Mouse (Mus musculus) adrenal gland, adult 18-20 months (tissue): ENCODE data around the gene Shisa2. TPM values are rescaled to one million over a fixed set of nuclear protein-coding genes. Genes with fewer than 3 reads are reported as not detected.
"Not testable (repeated sequence)": the region's sequence is repeated elsewhere in the genome, so short reads cannot be mapped to it uniquely, and the experiment has no call there.

Source experiments
- DNase-seq, 2 experiments: peaks; one replicate each; pipeline ENCODE4 v3.0.0; 2021 to 2022; ENCODE audit warnings: low spot score in 2 of 2
- long read RNA-seq, 2 experiments: library from polyadenylated mRNA; stranded (forward); transcript quantifications; one replicate each; pipeline ENCODE4 v2.0.0; 2021
- total RNA-seq, 2 experiments: library from RNA; stranded (reverse); gene quantifications; 1 replicate in 1 of 2; 2 replicates in 1 of 2; pipeline ENCODE4 v1.2.3; 2021

Gene Shisa2
- total RNA-seq: 1 to 10 TPM in 1 of 2 experiments, under 1 TPM in 1; 0.74 to 1.2 TPM
- long read RNA-seq, experiment 1, partial matches to known transcripts: 0 of 1 reads
- long read RNA-seq, experiment 1, other reads (novel, unspliced or antisense): 1 of 1 reads
- long read RNA-seq, experiment 2, partial matches to known transcripts: 0 of 8 reads
- long read RNA-seq, experiment 2, other reads (novel, unspliced or antisense): 4 of 8 reads

DNA sequence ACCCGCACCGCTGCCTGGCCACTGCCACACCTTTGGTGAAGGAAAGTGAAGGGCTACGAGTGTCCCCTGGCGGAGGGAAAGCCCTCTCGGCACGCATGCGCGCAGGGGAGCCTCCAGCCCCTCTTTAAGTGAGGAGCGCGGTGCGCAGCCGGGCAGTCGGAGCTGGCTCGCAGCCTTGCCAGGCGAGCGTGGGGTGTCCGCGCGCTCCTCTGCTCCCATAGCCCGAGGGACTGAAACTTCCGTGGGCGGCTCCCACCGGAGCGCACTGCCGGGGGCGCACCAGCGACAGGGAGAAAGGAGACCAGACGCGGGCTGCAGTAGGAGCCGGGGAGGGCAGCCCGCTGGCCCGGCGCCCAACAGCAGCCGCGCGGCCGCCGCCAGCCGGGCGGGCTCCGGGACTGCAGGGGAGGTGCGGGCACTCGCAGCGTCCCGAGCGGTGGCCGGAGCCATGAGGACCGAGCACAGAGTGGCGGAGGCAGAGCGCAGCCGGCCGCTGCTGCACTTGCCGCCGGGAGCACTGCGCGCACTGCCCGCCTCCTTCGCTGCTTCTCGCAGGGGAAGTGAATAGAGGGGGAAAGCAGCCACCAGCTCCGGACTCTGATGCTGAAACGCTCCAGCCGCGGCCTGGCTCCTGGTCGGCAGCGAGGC lies at the start of gene Shisa2:
Gene Shisa2, plus strand, starts transcription at position 151 of the 648 bp plus-strand sequence.
- peak; percentile 63 to 77 for DNase-seq

DNA sequence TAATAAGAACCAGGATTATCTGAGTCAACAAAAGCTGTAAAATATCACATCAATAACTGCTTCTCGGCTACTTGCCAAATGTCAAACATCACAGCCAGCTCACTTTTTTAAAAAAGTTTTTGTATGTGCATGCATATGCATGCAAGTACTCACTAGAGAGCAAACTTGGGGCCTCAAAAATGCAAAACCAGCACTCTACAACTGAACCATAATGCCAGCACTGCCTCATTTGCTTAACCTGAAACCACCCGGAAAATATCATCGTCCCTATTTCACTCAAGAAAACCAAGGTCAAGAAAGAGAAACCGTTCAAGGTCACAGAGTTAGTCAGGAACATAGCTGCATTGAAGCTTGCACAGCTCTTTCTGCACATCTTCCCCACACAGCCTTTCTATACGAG lies 48.7 kb upstream of the Shisa2 start:
- no peak for DNase-seq

DNA sequence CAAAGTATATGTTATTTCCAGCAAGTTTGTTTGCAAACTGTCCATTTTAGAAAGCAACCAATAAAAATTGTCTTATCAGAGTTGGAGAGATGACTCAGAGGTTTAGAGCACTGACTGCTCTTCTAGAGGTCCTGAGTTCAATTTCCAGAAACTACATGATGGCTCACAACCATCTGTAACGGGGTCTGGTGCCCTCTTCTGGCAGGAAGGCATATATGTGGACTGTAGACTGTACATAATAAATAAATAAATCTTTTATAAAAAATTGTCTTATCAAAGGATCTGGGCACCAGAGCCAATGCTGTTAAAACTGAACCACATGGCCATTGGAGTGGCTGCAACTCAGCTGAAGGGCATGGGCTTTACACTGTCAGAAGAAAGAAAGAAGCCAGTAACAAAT lies 34.5 kb upstream of the Shisa2 start:
- DNase-seq: no peak

DNA sequence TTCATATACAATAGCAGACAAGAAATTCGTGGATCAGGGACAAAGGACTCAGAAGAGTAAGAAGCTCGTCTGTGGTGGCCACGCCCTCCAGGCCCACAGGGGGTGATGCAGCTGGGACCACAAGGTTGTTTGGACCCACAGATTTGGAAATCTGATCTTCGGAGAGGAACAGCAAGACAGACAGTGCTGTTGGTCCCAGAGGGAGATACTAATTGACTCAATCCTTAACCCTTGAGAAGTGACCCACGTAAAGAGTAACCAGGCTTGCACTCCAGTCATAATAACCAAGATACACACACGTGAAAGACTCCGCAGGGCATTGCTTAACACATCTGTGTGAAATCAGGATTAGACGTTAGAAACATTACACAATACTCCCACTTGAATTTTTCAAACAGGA lies 33.2 kb upstream of the Shisa2 start:
- no peak for DNase-seq

DNA sequence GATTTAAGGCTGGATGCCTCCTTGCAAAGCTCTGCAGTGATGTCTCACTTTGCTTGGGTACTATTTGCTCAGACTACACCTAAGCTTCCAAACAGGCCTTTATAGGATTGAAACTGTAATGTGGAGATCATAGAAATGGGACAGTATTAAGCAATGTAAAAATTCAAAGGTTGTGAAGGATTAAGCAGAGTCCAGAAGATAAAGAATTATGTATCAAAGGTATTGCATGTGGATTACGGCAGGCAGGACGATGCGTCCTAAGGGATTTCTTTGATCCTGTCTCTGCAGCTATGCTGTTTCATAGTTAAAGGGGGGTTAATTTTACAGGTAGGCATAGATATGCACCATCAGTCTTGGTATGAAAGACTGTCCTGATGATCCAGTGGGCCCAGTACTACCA lies 32.5 kb upstream of the Shisa2 start:
- DNase-seq: no peak

DNA sequence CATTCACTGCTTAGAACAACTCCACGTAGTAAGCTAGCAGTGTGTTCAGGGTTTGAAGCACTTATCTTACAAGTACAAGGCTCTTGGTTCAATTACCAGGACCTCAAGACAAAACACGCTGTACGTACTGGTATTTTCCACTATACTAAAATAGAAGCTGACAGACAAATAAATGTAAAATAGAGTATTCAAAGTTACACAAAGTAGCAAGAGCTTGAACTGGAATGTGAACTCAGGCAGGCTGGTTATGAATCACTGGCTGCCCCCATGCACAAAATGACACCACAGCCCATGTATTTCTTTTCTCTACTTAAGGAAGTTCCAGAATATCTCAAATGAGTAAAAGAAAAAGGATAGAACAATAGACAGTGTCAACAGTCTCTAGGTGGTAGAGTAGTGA lies 30.1 kb upstream of the Shisa2 start:
- no peak for DNase-seq

DNA sequence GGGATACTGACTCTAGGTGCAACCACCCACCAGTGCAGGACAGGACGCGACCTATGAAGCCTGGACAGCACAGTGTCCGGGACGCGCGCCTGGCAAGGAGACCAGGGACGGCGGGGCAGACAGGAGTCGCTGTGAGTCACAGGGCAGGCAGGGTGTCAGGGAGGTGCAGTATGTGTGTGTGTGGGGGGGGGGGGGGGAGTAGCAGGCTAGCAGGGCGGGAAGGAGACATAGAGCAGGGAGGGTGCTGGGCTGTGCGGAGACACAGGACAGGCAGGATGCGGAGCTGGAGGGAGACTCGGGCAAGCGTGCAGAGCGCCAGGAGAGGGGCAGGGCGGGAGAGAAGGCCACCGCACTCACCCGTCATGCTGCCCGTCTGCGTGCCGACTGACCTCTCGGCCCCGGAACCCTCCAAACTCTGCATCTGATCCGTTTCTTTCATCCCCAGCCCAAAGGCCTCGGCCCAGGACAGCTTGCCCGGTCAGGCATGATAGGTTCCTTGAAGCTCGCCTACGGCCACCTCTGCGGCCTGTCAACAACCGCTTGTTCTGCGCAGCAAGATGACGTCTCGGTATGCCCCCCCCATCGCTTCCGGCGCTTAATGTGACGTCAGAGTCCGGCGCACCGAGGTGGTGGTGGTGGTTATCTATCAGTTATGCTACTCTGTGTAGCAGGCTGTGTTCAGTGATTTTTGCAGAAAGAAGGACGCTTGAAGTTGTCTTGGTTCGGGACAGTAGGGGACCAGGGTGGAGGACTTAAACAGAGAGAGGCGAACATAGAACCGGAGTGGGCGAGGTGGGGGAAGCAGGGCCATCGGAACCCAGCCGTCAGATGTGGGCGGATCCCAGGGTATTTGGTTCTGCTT lies 27.5 kb upstream of the Shisa2 start, which contains the start of gene Cdadc1:
Gene Cdadc1, minus strand, starts transcription at position 562 of the 862 bp plus-strand sequence.
- peak; percentile 99 for DNase-seq

DNA sequence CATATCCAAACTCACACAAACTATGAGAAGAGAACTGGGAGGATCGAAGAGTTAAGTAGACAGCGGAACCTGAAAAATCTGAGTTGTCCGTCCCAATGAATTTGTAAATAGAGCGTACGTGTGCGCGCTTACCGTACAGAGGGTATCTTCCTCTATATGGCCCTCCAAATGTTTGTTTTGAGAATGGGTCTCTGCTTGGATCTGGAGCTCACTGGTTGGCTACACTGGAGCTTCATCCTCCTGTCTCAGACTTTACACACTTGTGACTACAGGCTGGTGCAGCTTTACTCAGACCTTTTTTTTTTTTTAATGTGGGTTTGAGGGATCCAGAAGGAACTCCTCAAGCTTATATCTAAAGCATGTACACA lies 26.9 kb upstream of the Shisa2 start:
- no peak for DNase-seq

DNA sequence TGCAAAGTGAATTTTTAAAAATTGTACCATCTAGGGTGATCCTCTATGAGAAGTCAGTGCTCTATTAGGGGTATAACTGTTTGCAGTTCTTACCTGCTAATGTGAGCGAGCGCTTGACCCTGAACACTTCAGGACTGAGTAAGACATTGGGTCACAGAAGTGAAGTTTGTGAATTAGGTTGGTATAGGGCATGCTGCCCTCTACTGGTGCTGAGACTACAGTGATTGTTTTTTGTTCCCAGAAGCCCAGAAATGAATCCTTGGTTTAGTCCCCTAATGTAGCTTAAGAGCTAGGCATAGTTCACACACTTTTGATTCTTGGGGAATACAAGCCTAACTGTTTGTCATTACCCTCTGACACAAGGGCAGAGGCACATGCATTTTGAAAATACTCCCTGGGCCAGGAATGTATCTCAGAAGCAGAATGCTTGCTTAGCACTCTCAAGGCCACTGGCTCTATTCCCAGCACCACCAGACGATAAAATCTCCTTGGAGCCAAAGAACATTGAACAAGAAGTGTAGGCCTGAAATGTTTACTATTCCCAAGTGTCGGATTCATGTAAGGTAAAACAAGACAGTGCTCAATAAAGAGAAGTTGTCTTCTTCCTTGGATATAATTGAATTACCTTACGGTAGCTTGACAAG lies 21.0 kb upstream of the Shisa2 start:
- peak in 1 of 2 experiments; percentile 26 for DNase-seq

DNA sequence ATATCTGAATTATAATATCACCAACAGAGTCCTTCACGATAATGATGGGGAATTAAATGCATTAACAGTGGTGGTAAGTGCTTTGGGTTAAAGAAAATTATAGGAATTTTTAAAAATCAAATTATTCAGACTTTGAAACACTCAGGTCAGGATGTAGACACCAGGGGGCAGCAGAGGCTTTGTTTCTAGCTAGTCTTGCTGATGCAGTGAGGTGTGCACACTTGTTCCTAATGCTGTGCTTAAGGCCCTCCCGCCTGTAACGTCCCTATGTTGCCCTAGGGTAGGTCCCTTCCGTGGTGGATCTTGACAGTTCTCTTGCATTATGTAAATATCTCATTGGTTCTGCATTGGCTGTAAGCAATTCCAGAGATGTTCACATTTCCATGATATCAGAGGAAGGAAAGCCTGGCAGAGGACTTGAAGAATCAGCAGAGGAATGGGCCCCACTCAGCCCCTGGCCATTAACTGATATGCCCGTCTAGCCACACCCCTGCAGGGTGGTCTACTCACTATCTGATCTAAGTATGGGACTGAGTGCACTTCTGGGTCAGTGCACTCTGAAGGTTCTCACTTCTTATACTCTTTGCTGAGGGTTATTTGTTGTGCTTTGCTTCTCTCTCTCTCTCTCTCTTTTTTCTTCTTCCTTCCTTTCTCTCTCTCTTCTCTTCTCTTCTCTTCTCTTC lies 19.3 kb upstream of the Shisa2 start:
- peak; percentile 62 to 74 for DNase-seq

DNA sequence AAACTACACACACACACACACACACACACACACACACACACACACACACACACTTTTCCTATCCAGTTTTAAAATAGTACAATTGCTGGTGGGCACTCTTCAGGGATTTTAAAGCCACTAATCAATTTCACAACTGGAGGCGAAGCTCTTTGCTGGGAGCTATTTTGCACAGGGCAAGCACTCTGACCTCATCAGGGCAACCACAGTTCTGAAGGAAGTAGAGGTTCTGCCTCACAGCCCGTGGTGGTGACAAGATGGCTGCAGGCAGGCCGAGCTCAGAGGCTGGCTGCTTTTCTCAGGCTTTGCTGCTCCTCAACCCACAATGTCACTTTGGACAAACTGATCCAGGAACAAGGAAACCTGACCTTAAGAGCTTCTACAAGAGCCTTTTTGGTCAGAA lies 18.1 kb upstream of the Shisa2 start:
- no peak for DNase-seq

DNA sequence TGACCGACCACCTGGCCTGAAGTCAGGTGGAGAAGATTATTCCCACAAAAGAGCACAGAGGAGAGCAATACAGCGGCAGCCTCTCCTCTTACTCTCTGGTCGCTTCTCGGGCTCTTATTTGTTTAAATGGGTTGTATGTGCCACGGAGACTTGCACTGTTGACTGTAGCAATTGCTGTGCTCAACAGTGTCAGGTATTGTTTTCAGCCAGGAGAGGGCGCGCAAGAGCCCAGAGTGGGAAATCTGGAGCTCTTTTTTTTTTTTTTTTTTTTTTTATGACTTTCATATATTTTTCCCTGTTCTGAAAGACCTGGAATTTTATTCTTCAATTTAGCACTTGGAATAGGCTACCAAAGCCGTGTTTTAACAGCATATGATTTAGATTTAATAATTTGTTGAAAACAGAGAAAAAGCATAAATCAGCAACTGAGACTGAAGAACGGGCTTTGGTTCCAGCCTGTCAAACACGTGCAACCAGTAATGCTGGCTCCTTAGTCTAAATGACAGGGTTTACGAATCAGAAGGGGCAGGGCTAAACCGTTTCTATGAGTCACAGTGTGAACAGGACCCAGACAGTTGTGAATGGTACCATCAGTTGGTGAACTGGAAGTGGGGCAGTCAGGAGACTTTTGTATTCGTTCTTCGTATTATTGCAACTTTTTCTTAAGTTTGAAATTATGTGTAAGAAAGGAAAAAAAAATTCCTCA lies 12.0 kb upstream of the Shisa2 start:
- peak; percentile 61 to 62 for DNase-seq

DNA sequence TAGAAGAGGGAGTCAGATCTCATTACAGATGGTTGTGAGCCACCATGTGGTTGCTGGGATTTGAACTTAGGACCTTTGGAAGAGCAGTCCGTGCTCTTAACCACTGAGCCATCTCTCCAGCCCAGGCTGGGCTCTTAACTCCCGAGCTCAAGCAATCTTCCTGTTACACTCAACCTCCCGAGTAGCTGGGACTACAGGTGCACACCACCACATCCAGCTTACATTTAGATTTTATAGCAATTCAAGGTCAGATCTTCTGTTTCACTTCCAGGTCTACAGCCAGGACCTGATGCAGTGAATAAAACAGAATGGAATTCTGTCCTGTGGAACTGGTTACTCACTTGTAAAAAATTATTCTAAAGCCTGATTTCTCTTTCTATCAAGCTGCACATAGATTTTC lies 11.0 kb upstream of the Shisa2 start:
- not testable (repeated sequence) for DNase-seq

DNA sequence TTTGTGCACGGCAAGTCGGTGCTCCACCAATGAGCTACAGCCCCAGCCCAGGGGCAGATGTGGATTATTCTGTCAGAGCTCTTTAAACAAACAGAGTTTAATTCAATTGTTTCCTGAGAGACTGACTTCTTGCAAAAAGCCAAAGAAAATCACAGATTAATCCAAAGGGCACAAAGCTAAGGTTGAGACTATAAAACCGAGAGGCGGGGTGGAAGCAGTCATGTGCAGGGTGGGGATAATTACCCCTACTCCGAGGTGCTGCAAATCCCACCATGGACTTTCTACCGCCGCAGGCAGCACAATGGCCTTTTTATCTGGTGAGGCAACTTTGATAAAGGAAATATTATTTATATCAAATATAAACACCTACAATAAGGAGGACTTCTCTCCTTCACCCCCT lies 8.3 kb upstream of the Shisa2 start:
- no peak for DNase-seq

DNA sequence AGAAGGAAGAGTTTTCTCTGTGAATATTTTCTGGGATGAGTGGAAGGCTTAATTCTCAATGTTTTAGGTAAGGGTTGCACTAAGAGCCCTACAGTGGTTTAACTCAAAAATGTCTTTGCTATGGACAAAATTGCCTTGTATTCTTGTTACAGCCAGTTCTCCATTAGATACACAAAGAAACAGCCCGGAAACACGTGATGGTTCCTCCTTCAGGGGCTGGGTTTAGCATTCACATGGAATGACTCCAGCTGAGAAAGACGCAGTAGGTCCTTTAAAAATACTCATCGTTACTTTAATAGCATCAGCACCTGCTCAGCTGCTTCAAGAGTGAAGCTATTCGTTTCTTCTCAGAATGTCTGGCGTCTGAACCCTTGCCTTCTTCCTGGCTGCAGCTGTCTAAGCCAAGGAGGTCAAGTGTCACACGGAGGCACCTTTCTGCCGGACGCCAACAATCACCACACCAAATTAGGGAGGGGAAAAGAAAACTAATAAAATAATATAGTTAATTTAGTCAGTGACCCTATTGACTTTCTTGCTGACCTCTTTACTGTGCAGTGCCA lies 702 bp upstream of the Shisa2 start:
- no peak for DNase-seq

DNA sequence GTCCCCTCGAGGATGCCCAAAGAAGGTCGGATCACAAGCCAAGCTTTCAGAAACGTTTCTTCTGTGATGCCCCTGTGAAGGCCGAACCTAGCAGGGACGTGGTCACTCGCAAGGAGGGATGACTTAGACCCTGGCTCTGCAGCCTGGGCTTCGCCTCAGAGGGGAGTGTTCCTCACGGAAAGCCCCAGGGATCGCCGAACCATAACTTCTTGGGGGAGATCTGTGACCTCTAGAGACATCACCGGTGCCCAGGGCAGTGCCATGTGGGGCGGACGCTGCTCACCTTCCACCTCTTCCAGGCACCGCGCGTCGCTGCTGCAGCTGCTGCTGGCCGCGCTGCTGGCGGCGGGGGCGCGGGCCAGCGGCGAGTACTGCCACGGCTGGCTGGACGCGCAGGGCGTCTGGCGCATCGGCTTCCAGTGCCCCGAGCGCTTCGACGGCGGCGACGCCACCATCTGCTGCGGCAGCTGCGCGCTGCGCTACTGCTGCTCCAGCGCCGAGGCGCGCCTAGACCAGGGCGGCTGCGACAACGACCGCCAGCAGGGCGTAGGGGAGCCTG lies 777 bp downstream of the Shisa2 start:
- DNase-seq: no peak

DNA sequence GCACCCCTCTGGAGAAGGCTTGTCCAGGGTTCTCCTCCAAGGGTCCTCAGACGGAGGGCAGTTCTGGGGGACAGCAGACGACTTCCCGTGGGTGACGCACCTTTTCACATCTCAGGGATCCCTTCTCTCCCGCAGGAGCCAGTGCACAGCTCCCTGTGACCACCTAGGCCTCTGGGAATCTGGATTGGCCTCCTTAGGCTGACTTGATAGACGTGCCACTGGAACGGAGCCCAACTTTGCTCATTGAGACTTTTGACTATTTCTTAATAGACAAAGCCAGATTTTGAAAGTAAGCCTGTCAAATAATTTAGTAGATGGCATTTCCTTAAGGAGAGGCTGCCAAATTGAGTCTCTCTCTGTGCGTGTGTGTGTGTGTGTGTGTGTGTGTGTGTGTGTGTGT lies 1.6 kb downstream of the Shisa2 start:
- no peak for DNase-seq

DNA sequence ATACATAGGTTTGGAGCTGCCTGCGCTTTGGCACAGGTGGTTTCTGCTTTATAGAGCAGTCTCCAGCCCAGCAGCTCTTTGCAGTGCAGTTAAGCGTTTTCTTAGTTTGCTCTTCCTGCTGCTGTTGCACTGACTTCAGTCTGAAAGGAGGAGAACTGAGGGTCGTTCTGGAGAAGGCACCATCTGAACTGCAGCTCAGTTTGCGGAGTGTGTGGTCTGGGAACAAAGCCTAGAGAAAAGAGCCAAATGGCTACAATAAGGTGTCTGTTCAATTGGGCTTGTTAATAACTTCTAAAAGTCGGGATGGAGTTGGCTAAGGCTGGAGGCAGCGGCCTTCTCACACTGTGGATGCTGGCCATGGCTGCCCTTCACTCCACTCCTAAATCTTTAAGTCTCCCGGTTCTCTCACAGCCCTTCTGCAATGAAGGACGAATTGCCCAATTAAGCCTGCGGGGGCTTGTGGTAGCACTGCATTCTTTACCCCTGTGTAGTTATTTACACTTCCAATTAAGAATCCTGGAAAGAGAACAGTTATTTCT lies 2.1 kb downstream of the Shisa2 start:
- DNase-seq: no peak

DNA sequence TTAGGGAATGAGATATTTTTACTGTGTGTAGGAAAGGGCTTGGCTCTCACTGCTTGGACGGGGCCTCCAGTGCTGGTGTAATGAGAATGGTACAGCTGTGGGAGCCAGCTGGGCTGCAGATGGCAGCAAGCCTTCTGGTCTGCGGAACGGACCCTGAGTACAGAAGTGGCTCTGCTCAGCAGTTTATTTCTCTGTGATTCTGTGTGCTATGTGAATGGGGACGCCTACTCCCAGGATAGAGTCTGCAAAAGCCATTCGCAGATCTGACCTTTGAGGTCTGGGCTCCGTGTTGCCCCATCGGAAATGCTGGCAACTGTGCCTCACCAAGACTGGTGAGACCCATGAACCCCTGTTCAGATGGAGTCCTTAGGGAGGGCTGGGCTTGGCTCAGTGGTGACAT lies 2.7 kb downstream of the Shisa2 start:
- DNase-seq: no peak

DNA sequence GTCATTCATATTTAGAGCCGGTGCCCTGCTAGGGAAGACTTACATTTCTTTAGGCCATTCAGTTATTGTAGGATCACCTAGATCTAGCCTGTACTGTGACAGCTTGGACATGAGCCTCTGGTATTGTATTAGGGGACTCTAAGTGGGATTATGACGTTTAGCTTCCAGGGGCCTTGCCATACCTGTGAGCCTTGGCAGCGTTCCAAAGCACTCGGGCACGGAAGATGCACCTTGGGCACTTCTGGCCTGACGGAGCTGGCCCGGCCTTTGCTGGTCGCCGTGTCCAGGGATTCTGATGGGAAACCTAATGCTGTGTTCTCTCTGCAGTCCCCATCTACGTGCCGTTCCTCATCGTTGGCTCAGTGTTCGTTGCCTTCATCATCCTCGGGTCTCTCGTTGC lies 4.2 kb downstream of the Shisa2 start:
- DNase-seq: no peak
